Mouse (Mus musculus) hematopoietic stem cell, adult 5-6 weeks (primary cell): ENCODE data around the gene Abca2. TPM values are rescaled to one million over a fixed set of nuclear protein-coding genes. Genes with fewer than 3 reads are reported as not detected.

Source experiments
- ATAC-seq, 2 experiments: fragments of 125-278 bp in 1 of 2; replicated peaks in 1 of 2; 2 replicates each; pipeline ENCODE4 v1.8.0; 2016 to 2017; ENCODE audit warnings: inconsistent platforms in 2 of 2, mild to moderate bottlenecking in 2 of 2, moderate number of reproducible peaks in 2 of 2, low read depth in 1 of 2, moderate TSS enrichment in 1 of 2; ENCODE audit not compliant: low FRiP score in 2 of 2, poor library complexity in 2 of 2, severe bottlenecking in 2 of 2, insufficient read depth in 1 of 2, low TSS enrichment in 1 of 2
- total RNA-seq: library from RNA; stranded (forward); fragments of 172-1452, 232-1000 nt; gene quantifications from 2 replicates; pipeline ENCODE4 v1.2.3, GENCODE M21; 2017

Gene Abca2
- total RNA-seq, 1 experiment from 2014 or later: 57.5 TPM

GRCm38 (mm10) chr2:25450853-25451647 lies 22.5 kb downstream of the Abca2 start:
- ATAC-seq: peak; percentile 70 to 79

DNA sequence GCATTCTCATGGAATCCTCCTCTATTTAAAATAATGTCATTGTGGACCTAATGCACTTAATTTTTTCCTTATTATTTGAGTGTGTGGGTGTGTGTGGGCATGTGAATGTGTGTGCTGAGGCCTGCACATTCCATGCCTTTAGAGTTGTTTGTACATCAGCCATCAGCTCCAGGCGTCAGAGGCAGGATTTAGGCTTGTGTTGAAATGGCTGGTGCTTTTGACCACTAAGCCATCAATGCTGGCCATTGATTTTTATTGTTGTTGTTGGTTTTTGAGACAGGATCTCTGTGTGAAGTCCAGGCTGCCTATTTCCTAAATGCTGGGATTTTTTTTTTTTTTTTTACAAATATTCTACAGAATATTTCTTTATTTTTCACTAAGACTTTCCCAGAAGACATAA lies 24.4 kb downstream of the Abca2 start:
- no peak for ATAC-seq

DNA sequence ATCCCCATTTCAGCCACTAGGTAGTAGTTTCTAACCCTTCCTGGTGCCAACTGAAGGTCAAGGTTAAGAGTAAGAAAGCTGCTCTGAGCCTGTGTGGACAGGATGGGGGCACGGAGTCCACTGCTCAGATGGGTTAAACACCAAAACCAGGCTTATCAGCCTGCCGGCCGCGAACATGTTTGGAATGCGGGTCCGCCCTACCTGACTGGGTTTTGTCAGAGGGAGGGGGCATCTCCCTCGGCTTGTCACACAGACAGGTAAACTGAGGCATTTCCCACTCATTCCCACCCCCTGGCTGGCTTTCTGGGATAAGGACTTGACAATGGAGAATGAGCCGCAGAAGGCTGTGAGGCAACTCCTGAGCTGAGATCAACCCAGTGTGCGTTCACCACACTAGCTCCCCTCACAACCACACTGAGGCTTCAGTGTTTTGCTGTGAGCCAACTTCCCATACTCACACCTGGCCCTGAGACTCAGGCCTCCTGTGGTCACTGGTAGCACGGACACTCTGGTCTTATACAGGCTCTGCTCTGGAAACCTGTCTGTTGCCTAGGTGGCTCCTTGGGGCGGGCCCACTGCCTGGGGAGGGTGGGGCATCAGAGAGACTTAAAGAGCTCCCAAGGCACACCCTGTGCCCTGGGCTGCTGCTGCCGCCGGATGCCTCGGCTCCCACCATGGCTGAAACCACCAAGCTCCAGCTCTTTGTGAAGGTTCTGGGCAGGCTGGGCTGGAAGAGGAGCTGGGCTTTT lies 27.9 kb downstream of the Abca2 start, which contains the start of gene Clic3:
Gene Clic3, plus strand, starts transcription at position 634 of the 749 bp plus-strand sequence.
- no peak for ATAC-seq

DNA sequence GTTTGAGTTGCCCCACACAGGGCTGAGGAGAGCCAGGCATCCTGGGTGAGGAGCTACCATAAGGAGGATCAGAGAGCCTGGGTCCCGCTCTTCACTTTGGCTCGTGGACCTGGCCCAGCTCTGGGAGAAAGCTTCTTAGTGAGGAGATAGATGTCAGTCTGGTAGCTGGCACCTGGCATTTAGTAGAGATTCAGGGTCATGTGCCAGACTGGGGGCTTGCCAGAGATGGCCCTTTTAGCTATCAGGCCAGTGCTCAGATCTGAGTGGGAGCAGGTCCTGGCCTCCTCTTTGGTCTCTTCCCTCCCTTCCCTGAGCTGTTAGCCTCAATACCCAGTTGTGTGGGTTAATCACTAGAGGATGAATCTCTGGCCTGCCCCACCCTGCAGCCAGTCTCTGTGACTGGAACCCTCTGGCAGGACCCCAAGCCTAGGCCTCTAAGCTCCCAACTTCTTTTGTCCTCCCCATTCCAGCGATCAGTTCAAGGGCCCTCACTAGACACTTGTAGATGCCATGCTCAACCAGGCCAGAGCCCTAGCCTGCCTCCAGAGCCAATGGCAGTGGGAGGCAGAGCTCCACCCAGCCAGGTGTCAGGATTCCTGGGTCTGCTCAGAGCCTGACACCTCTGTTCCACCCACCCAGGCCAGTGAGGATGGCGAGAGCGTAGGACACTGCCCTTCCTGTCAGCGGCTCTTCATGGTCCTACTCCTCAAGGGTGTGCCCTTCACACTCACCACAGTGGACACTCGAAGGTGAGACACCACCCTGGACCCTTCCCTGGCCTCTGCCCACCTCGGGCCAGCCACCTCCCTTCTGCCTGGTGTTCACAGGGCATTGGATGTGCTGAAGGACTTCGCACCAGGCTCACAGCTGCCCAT lies 28.8 kb downstream of the Abca2 start:
- ATAC-seq: no peak

DNA sequence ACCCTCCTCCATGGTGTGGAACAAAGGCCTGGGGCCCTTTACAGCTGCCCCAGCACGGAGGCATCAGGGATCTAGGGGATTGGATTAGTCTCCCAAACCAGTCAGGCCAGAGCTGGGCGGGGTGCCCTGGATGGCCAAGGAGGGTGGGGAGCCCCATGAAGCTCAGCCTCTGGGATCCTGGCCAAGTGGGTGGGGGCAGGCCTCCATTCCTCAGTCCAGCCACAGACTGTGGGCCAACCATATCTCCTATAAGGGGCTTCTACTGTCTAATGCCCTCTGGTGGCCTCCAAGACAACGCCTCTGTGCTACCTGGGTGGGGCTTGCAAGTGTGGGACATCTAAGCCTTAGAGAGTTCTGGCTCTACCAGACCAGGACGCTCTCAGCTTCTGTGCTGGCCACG lies 30.4 kb downstream of the Abca2 start:
- ATAC-seq: no peak

- ATAC-seq: no peak; a peak in 1 of 4 replicates
Observed at GRCm38 (mm10) chr2:25460135-25460534, 31.6 kb downstream of the Abca2 start.

DNA sequence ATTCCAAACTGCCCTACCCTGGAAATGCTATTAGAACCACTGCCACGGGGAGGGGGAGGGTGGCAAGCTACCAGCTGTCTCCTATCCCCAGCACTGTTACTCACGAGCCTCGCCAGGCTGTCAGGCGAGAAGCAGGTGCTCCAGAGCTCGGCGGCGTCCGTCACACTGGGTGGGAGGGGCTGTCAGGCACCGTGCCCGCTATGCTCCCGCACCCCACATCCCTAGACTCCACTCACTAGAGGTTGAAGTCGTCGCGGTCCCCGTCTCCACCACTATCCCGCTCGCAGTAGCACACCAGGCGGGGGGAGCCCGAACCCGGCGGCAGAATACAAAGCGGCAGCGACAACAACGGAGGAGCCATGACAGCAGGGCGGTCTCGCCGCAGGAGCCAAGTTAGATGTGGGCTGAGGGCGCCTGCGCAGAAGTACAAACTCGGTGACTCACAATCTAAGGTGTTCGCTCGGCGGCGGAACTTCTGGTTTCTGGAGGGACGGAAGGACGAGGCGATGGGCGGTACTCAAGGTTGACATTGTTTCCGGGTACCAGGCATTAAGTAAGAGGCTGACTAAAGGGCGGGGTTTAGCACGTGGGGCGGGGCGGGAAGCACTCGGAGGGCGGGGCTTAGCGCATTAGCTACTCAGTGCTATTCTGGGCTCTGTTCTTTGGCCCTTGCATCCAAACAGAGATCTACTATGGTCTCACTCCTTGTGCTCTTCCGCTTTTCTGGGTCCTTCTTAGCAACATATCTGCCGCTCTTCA lies 32.2 kb downstream of the Abca2 start, which contains the start of gene Paxx:
Gene Paxx, minus strand, starts transcription at position 544 of the 759 bp plus-strand sequence.
- ATAC-seq: peak; percentile 77 to 92

GRCm38 (mm10) chr2:25461407-25461806 lies 32.9 kb downstream of the Abca2 start:
- ATAC-seq: no peak

DNA sequence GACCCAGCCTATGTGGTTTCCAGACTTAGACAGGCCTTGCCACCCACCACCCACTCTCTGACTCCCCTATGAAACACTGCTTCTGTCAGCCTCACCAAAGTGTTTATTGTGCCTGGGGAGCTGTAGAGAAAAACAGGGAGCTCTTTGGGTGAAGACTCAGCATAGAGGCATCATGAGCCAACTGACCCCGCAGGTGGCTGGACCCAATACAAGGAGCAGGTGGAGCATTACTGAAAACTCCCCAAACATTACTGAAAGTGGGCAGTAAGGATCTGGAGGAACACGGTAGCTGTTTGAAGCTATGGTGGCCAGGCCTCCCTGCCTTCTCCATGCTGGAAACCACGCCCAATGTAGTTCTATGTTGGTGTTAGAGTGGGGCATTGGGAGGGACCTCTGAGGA lies 35.1 kb downstream of the Abca2 start:
- ATAC-seq: no peak

DNA sequence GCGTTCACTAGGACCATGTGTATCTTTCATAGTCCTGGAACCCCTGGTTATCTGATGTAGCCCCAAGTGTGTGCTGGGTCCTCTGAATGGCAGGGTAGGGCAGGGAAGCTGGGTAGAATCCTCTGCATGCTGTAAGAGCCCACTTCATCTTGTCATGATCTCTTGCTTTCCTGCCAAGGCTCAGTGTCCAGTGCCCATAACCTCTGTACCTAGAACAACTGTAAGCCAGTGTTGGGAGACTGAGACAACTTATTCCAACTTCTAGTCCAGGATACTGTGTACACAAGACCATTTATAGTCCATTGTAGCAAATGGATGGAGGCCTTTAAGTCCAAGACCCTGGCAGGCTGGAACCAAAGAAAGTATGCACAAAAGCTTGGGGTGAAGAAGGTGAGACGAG lies 36.8 kb downstream of the Abca2 start:
- ATAC-seq: no peak

- ATAC-seq: peak; percentile 76 to 84
Observed at GRCm38 (mm10) chr2:25465816-25466635, 37.5 kb downstream of the Abca2 start.

GRCm38 (mm10) chr2:25467606-25468303 lies 39.3 kb downstream of the Abca2 start:
- no peak for ATAC-seq

DNA sequence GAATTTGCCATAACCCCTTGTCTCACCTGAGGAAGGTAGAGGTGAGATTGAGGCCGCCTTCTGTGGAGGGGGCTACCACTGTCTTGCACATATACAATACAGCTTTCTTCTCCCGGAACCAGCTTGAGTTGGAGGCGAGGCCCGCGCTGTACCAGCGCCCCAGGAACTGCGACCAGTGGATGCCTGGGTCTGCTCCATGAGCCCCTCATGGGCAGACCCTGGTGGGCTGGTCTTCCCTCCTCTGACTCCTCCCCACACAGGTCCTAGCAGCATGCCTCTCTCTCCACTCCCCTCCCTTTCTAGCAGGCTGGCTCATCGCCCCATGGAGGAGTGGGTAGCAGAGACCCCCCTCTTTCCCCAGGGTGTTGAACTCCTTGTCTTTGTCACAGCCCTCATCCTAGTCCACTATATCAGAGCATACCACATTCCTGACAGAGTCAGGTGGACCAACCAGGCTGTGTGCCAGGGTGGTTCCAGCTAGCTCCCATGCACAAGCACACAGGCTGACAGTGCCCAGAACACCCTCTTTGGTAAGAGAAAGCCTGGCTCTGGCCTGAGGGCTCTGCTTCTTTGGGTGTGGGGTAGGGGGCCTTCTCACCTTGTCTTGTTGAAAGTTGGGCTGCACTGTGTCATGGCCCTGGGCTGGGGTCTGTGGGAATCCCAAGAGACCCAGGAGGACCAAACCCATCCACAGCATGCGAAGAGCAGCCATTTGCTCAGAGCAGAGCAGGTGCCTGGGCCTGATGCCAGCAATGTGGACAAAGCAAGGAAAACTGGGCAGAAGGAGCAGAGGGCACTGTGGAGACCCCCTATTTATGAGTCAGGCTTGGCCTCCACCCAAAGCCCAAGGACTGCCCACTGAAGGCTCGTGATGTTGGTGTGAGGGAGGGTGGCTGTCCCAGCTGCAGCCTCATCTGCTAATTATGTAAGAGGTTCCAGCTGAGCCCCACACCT lies 40.7 kb downstream of the Abca2 start:
- no peak for ATAC-seq

DNA sequence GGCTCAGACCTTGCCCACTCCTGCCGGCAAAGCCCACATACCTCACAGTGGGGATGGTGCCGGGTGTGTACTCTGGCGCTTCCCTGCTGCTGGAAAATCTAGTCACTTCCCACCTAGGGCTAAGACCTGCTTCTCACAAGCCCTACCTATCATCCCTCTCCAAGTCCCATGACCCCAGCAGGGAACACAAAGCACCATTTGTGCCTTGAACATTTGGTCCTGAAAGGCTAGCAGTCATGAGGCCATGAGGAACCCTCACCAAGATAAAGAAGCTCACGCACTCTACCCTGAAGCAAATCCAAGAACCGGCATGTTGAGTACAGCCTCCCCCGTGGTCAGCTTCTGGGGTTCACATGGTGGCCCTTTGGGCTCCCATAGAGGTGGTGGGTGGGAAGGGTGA lies 41.5 kb downstream of the Abca2 start, which contains the start of gene Ptgds:
Gene Ptgds, minus strand, starts transcription at position 78 of the 400 bp plus-strand sequence.
- ATAC-seq: no peak

GRCm38 (mm10) chr2:25472550-25472949 lies 44.0 kb downstream of the Abca2 start:
- no peak for ATAC-seq
